Mouse (Mus musculus) stomach, postnatal 0 days (tissue): ENCODE measurements at regions not wholly inside any gene's neighbourhood (a gene's known extent, or its start where the extent isn't known, plus 50 kb on each side); places are given as distances from the start of the nearest gene placed in this dataset.
"Not testable (repeated sequence)": the region's sequence is repeated elsewhere in the genome, so short reads cannot be mapped to it uniquely, and the experiment has no call there.

Experiments used
- ATAC-seq: fragments of 200-750 bp; cut with Nextera tagmentation; 2 replicates; pipeline ENCODE4 v1.8.0; 2017; ENCODE audit not compliant: low FRiP score, low TSS enrichment
- DNase-seq: peaks from one replicate; pipeline ENCODE4 v3.0.0-alpha.2; 2016; ENCODE audit warnings: low spot score
- H3K27ac ChIP-seq: fragments of 300-500 bp; sonication (generic); replicated peaks from 2 replicates; pipeline ENCODE4 v1.5.1; 2014; ENCODE audit warnings: mild to moderate bottlenecking, control low read depth
- H3K27me3 ChIP-seq: fragments of 300-500 bp; sonication (generic); 2 replicates; pipeline ENCODE4 v1.6.1; 2014; ENCODE audit warnings: low read length; ENCODE audit not compliant: control insufficient read depth, insufficient read depth
- H3K36me3 ChIP-seq: fragments of 300-500 bp; sonication (generic); 2 replicates; pipeline ENCODE4 v1.6.1; 2014; ENCODE audit warnings: low read length, mixed read lengths; ENCODE audit not compliant: control insufficient read depth, insufficient read depth
- H3K4me1 ChIP-seq: fragments of 300-500 bp; sonication (generic); replicated peaks from 2 replicates; pipeline ENCODE4 v1.6.1; 2014; ENCODE audit warnings: antibody characterized with exemption; ENCODE audit not compliant: control insufficient read depth, insufficient read depth
- H3K4me2 ChIP-seq: fragments of 300-500 bp; sonication (generic); replicated peaks from 2 replicates; pipeline ENCODE4 v1.6.1; 2014; ENCODE audit warnings: low read depth, mild to moderate bottlenecking, control low read depth, moderate library complexity
- H3K4me3 ChIP-seq: fragments of 300-500 bp; sonication (generic); 2 replicates; pipeline ENCODE4 v1.5.1; 2014; ENCODE audit warnings: low read depth, low read length, control low read depth
- H3K9ac ChIP-seq: fragments of 300-500 bp; sonication (generic); 2 replicates; pipeline ENCODE4 v1.6.1; 2014; ENCODE audit warnings: mild to moderate bottlenecking, low read length, control low read depth, mixed read lengths
- H3K9me3 ChIP-seq: fragments of 300-500 bp; sonication (generic); 2 replicates; pipeline ENCODE4 v1.6.1; 2016; ENCODE audit warnings: low read length; ENCODE audit not compliant: control insufficient read depth
- CTCF ChIP-seq: IDR thresholded peaks from 2 replicates; pipeline ENCODE4 v1.5.1; 2016; ENCODE audit warnings: antibody characterized with exemption, low read depth, mild to moderate bottlenecking, moderate library complexity
- EP300 ChIP-seq: optimal IDR thresholded peaks from 2 replicates; pipeline ENCODE3; 2016; ENCODE audit warnings: antibody characterized with exemption
- WGBS: fragments of 180-500 bp; shearing (Covaris S2); extraction: QIAGEN DNeasy Blood & Tissue Kit; methylation state at CpG from one replicate; pipeline ENCODE4 v1.1.7; 2014; 5-methylcytosine and 5-hydroxymethylcytosine counted together

DNA sequence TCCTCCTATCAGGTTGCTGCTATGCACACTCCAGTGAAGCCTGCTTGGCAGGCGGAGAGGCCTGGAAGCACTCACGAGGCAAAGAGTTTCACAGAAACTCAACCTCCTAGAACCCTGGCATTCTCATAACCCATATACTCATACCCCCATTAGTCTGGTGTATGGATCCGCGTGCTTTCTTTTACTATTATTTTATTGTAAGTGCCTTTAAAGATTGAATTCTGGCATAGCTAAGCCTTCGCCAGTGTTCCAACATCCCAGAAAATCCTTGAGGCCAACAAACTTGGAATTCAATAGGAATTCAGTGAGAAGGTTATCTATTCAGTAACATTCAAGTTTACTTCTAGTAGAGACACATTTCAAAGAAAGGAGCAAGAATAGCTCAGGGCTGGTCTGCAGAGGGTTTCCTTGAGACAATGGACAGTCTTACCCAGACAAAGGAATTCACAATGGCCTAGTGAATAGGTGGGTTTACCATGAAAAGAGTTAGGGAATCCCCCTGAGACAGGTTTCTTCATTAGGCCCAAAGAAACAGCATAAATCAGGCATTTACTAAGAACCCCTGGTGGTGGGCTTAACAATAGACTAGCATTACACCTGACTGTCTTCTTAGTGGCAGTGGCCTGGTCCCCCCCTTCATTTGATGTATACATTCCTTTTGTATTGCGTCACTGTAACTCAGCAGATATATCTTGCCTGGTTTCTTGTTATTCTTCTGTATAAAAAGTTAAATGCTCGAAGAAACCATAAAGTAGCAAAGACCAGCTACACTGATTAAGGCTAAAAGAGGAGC lies 80.8 kb upstream of the Gm15446 start:
- DNase-seq, ATAC-seq, H3K9me3 ChIP-seq, H3K27ac ChIP-seq, H3K4me1 ChIP-seq, H3K27me3 ChIP-seq, H3K4me2 ChIP-seq, H3K36me3 ChIP-seq, H3K4me3 ChIP-seq, H3K9ac ChIP-seq: not testable (repeated sequence)
- 87% methylated on average over 7 of the region's 7 CpGs for WGBS

- 85% methylated on average over 2 of the region's 2 CpGs for WGBS
- H3K9ac ChIP-seq, H3K36me3 ChIP-seq, H3K4me1 ChIP-seq, H3K27ac ChIP-seq, DNase-seq, ATAC-seq, H3K27me3 ChIP-seq, H3K9me3 ChIP-seq: not testable (repeated sequence)
- Histone ChIP-seq H3K4me3 (peak overlapping the region; percentile 45), H3K4me2 (peak overlapping the region; percentile 60)
These were observed 79.0 kb upstream of the Gm15446 start for GRCm38 (mm10) chr5:109844236-109844635.

DNA sequence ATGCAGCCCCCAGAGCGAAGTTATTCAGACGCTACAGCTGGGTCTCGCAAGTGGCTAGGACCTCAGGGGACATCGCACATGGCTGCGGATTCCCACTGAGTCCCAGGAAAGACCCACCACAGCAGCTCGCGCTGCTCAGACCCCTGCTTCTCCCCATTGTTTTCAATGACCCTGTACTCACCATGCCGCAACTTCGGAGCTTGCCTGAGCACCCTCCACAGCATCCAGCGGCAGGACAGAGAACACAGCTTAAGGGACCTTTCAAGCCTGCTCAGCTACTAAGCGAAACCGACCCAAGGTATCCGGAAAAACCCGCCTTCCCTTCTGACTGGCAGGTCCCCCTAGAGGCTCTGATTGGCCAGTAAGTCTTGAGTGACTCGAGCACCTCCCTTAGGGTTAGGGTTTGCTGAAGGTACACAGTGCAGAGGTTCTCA lies 78.4 kb upstream of the Gm15446 start:
- Histone ChIP-seq H3K4me2 (peak overlapping the region; percentile 60), H3K27me3 (no peaks in the 10 kb centered on the region), H3K4me1 (no peaks in the 10 kb centered on the region), H3K27ac (no peak overlapping the region), H3K4me3 (peak overlapping the region; percentile 45), H3K36me3 (no peaks in the 10 kb centered on the region), H3K9ac (peak overlapping the region; percentile 56), H3K9me3 (no peaks in the 10 kb centered on the region)
- ATAC-seq = peak; percentile 93
- TF ChIP-seq CTCF = no peak
- peak; percentile 70 for DNase-seq
- WGBS = 3% methylated on average over 15 of the region's 15 CpGs

DNA sequence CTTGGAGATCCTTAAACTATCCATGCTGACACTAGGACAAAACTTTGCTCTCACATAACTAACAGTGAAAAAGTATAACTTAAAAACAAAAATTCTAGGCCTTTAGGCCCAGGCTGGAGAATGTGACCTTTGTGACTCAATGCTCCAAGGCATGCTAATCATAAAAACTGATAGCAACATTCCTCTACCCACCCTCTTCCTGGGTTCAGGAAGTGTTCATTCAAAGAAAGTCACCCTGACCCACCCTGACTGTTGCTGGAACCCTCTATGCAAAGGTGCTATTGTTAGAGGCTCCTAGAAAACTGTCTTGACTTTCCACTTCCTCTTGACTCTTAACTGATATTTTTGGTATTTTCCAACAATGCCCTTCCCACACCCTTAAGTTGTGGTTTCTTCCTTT lies 72.0 kb upstream of the Gm15446 start:
- H3K9ac ChIP-seq, DNase-seq, H3K27me3 ChIP-seq, ATAC-seq, H3K9me3 ChIP-seq, H3K36me3 ChIP-seq, H3K27ac ChIP-seq, H3K4me2 ChIP-seq, H3K4me1 ChIP-seq, H3K4me3 ChIP-seq: not testable (repeated sequence)

DNA sequence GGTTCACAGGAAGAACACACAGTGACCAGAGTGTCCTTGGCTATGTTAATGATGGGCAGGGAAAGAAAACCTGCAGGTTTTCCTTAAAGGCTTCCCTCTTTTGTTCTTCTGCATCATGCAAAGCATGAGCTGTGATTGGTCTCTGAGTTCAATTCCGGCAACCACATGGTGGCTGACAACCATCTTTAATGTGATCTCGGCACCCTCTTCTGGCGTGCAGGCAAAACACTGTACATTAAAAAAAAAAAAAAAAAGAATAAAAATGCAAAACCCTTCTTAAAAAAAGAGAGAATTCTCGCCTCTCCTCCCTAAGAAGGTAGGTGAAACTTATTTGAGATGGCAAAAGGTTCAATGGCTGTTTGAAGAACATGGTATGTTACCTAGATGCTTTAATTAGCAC lies 62.8 kb upstream of the Gm15446 start:
- 82% methylated on average over 4 of the region's 4 CpGs for WGBS
- no peak overlapping the region for H3K9ac ChIP-seq
- TF ChIP-seq CTCF (no peak), EP300 (no peak)
- no peak overlapping the region for H3K4me2 ChIP-seq
- DNase-seq = no peak
- H3K9me3 ChIP-seq = no peaks in the 10 kb centered on the region
- no peaks in the 10 kb centered on the region for H3K27me3 ChIP-seq
- H3K4me1 ChIP-seq = no peaks in the 10 kb centered on the region
- ATAC-seq = no peak
- no peak overlapping the region for H3K27ac ChIP-seq
- no peak overlapping the region for H3K4me3 ChIP-seq
- H3K36me3 ChIP-seq = no peaks in the 10 kb centered on the region

- ATAC-seq, H3K9ac ChIP-seq, H3K4me2 ChIP-seq, H3K9me3 ChIP-seq, H3K27me3 ChIP-seq, H3K4me3 ChIP-seq, H3K27ac ChIP-seq, DNase-seq, H3K36me3 ChIP-seq, H3K4me1 ChIP-seq: not testable (repeated sequence)
These were observed 58.7 kb upstream of the Gm15446 start for GRCm38 (mm10) chr5:109864517-109864916.
